Mouse (Mus musculus): ENCODE results near the gene Fip1l1. TPM values are rescaled to one million over a fixed set of nuclear protein-coding genes. Genes with fewer than 3 reads are reported as not detected.

The Fip1l1 gene
- polyA plus RNA-seq (2015; fragmentation: Illumina TruSeq; extraction: RNeasy Lipid Tissue Mini Kit (QIAGEN cat#74804); ENCODE audit: insufficient read depth, low replicate concordance), result 91.7 TPM

GRCm38 (mm10) chr5:74535240-74536021 lies at the start of gene Fip1l1:
Fip1l1 (plus strand) TSS chr5:74535449.

GRCm38 (mm10) chr5:74531630-74532280 lies 3.5 kb upstream of the Fip1l1 start, which contains the start of gene Scfd2:
Scfd2 (minus strand) TSS chr5:74531759.

Other genes with a start within 250 kb of the Fip1l1 start
- 11.1 TPM for gene Scfd2, start 3.7 kb upstream of the Fip1l1 start, polyA plus RNA-seq (2015; fragmentation: Illumina TruSeq; extraction: RNeasy Lipid Tissue Mini Kit (QIAGEN cat#74804); ENCODE audit: insufficient read depth, low replicate concordance)
- not detected for gene Lnx1, start 167.5 kb downstream of the Fip1l1 start, polyA plus RNA-seq (2015; fragmentation: Illumina TruSeq; extraction: RNeasy Lipid Tissue Mini Kit (QIAGEN cat#74804); ENCODE audit: insufficient read depth, low replicate concordance)

Data from spleen, adult 10 weeks (tissue).